Mouse (Mus musculus) spleen, postnatal 10 days (tissue): ENCODE data around the gene Jazf1.

ENCODE experiments used
- DNase-seq, 2 experiments: peaks; one replicate each; pipeline ENCODE4 v3.0.0; 2021 to 2022; ENCODE audit warnings: low spot score in 2 of 2

Gene Jazf1

DNA sequence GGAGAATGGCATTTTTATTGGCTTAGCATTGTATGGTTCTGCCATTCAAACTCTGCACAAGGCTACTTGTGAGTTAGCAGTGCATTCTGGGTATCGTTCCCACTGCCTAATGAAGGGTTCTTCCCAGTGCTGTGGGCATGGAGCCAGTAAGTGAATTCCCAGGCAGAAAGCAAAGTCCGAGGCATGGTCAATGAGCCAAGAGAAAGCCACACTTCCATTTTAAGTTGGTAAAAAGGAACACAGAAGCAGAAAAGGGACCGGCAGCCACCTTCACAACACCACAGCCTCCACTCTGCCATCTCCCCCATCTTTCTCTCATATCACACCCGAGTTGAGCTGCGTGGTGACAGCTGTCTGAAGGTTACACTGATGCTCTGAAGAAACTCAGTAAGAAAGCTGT lies 217.4 kb downstream of the Jazf1 start:
- DNase-seq: no peak

DNA sequence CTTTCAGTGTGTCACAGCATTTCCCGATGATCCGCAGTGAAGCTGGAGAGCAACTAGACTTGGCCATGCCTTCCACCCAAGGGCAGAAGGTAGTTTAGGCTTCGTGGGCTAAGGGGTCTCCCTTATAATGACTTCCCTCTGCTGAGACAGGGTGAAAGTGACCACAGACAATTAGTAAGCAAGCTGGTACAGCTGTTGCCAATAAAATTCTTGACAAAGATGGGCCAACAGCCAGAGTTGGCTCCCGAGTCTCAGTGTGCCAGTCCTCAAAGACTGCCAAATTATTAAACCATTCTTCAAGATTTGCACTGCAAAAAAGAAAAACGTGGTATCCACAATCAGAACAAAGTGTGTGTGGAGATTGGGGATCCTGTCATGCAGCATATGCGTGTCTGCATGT lies 220.2 kb downstream of the Jazf1 start:
- DNase-seq: no peak

DNA sequence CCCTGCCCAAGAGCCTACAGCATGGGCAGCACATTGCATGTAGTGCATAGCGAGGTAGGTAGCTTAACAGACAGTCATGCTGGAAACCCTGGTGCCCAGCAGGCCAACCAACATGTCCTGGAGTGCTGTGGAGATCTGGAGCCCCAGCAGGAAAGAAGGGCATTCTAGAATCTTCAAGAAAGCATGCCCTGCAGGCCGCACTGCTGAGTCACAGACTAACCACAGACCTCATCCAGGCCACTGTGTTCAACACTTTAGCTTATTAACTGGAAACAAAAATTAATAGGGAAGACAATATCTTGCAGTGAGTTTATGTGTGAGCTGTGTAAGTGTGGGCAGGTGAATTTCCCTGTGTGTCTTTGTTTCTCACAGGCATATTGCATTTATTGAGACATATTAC lies 222.1 kb downstream of the Jazf1 start:
- DNase-seq: no peak

DNA sequence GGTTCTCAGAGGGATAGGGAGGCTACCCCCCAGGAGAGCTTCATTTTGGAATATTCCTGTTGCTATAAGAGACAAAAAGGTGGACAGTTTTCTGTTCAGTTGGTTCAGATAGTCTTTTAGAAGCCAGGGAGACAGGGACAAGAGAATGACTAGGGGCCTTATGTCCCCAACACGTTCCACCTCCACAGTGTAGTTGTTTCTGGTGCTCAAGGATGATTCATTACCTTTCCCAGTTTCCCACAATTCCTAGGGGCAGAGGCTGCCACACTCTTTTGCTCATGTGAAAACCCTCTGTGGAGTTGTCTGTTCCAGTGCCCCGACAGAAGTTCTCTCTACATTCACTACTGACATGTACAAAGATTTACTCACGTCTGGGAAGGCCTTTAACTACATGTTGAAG lies 223.7 kb downstream of the Jazf1 start:
- DNase-seq: no peak

DNA sequence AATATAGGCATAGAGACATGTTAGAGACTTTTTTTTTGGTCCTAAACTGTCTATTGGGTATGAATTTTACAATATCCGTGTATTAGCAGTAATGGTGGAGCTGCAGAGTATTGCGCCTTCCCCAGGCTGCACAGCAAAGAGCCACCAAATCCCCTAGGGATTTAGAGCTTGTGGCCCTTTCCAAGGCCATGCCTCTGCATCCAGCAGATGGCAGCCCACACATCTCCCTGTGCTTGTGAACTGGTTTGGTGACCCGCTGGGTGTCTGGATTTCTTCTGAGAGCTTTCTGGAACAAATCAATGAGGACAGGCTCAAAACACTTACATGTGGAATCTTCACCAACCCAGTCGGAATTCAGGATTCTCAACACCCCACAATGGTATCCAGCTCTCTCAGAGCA lies 225.4 kb downstream of the Jazf1 start:
- peak in 1 of 2 experiments; percentile 27 for DNase-seq

DNA sequence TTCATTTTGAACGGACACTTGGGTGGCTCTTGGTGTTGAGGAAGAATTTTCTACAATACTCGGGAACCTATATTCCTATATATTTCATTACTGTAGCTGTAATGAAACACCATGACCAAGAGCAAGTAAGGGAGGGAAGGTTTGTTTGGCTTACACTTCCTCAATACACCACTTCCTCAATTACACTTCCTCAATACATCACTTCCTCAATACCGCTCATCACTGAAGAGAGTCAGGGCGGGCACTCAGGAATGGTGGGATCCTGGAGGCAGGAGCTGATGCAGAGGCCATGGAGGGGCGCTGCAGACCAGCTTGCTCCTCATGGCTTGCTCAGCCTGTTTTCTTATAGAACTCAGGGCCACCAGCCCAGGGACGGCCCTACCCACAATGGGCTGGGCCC lies 225.8 kb downstream of the Jazf1 start:
- DNase-seq: peak; percentile 26 to 39

DNA sequence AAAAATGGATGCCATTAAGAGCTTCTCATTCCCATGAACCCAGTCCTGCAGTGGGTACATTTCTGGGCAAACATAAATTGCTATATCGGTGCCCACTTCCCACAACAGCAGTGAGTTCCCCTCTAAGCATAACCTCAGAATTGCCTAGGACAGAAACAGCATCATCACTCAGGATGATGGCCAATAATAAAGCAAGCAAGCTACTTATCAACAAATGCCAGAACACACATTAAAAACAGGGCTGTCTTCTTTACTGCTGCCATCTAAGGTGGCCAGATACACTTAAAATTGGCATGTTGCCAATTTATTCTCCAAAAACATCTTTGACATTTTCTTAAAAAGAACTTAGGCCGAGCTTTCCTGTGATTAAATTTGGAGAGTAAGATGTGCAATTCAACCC lies 226.8 kb downstream of the Jazf1 start:
- no peak for DNase-seq

DNA sequence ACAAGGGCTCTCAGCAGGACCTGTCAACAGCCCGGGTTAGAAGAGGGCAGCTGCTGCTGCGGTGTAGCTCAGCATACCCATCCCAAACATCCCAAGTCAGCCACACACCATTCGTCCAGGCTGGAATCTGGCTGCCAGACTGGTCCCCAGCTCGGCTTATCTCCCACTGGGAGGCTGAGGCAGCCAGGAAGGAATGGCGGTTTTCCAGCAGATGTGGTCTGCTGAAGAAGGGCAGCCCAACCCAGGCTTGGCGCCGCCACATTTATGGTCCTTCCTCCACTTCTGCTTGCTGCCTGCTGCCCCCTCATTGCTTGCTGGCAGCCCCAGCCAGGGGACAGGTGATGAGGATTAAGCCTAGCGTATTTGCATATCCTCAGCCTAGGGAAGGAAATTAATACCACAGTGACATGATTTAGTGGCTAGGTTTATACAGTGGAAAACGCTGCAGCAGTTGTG lies 227.8 kb downstream of the Jazf1 start:
- no peak for DNase-seq

DNA sequence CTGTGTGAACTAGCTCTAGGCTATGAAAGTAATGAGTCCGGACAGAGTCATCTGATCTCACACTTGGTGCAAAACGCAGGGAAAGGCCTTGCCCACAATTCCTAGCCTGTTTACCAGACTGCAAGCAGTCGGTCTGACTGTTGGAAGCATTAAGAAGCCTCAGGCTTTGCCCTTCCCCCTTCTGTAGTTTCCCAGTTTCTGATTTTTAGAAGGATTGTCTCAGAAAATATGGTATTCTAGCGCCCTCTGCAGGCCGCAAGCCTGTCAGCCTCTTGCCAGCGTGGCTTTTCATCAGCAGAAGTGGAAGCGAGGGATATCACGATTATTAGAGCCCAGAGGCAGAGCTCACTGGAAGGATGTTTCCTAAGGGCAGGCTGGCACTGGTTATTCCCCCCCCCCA lies 229.7 kb downstream of the Jazf1 start:
- peak; percentile 54 to 80 for DNase-seq

DNA sequence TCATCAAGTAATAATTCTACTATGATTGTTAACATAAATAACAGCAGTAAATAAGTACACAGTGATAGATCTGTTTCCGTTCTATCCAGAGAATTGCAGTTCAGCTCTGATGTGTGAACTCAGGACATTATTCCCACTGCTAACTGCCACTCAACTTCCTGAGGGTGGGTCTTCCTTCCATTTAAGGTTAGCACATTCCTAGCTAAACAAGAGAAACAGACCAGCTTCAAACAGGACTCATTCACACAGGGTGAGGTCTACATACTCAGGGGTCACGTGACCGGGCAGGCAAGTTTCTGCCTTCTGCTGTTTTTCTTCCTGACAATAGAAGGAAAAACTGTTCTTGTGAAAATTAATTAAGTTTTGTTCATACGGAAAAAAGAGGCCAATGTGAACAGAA lies 230.6 kb downstream of the Jazf1 start:
- DNase-seq: no peak

DNA sequence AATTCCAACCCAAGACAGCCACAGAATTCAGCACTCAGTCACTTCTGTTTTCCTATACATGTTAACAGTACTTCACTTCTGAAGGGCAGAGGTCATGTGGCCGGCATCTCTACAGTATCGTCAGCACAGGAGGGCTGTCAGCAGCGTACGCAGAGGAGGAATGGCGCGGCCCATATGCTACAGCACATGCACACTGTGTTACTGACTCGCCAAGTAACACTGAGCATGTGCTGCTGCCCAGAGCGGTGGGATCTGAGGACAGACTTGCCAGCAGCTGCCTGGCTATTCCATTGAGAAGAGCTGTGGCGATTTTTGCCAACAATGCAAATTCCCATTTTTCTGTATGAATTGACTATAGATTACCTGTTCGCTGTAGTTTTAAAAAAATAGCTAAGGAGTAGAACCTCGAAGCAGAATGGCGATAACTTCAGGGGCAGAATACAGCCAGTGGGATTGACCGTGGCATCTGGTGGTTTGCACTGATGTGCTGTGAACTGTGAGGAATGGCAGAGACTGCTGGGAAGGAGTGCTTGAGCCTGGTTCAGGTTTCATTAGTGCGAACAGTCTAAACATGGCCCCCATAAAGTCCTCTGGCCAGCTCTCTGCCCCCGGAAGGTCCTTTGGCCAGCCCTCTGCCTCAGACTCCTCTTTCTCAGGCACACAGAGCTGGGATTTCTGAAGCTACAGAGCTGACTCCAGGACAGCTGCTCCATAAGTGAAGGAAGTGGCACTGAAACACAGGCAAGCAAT lies 232.1 kb downstream of the Jazf1 start:
- no peak for DNase-seq

DNA sequence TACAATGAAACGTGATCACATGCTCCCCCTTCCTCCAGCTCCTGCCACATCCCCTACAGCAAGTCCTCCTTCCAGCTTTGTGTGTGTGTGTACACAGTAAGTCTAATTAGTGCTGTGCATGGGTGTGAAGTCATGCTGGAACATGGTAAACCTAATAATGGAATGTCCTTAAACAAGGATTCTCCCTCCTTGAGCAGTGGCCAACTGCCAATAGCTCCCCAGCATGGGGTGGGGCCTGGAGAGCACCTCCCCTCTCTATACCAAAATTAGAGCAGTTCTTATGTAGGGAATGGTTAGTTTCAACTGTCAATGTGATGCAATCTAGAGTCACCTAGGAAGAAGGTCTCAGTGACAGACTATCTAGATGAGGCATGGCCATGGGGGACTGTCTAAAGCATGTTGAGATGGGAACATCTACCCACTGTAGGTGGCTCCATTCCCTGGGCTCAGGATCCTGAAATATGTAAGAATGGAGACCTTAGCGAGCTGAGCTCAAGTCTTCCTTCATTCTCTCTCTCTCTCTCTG lies 240.6 kb downstream of the Jazf1 start:
- DNase-seq: no peak

DNA sequence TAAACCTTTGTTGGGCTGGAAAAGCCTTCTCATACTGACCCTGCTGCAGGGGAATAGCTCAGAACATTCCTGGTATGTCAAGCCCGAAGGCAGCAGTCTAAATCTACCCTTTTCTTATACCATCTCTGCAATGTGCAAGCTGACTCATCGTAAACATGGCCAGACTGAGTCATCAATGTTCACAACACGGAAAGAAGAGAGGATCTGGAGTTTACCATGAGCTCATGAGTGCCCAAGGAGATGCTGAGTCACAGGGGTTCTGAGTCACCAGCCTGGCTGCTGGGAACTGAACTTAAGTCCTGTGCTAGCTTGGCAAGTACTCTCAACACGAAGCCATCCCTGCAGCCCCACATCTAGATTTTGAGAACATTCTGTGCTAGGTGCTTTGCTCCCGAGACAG lies 242.9 kb downstream of the Jazf1 start:
- DNase-seq: no peak

DNA sequence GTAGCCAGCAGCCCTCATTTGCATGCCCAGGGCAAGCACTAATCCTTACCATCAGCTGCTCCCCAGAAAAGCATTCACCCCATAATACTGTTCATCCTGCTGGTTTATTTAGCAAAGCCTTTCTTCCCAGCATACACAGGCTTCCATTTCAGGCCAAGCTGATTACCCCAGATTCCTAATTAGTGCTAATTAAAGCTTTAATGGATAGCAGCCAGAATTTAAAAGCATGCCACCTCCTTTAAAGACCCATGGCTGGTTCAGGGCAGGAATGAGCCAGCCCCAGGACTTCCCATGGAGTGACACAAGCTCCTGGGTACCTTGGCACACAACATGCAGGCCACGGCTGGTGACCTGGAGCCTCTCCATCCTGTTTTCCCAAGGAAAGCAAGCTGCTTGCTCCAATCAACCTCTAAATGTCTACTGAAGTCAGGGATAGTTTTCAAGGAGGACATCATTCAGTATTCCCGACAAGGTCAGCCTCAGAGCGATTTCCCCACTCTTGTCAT lies 243.4 kb downstream of the Jazf1 start:
- DNase-seq: no peak

DNA sequence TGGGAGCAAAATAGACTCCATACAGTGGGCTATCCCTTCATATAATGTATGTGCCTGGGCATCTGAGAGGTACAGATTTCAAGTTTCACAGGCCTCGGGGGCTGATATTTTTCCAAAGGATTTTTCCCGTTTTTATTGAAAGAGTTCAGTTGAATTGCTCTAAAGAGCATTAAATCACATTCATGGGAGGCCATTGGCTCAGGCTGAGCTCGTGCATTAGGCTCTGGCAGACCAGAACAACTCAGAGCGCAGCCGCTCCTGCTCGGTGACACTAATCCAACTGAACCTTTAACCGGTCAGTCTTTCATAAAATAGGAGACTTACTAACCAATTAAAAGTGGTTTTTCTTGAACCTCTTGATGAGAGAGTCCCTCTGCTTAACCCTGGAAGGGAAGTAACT lies 245.4 kb downstream of the Jazf1 start:
- DNase-seq: no peak

DNA sequence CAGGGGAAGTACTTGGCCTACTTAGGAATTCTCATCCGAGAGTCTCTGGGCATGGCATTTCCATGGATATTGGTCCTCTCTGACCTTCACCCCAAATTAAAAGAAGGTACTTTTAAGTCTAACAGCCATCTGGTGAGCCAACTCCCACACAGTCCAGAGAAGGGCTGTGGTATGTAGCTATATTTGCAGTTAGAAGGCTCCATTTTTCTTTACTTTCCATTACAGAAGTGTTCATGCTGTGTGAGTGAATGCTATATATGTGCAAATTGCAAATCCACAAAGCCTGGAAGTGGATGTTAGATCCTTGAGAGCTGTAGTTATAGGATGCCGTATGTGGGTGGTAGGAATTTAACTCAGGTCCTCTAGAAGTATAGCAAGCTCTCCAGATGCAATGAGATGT lies 245.8 kb downstream of the Jazf1 start:
- DNase-seq: no peak

DNA sequence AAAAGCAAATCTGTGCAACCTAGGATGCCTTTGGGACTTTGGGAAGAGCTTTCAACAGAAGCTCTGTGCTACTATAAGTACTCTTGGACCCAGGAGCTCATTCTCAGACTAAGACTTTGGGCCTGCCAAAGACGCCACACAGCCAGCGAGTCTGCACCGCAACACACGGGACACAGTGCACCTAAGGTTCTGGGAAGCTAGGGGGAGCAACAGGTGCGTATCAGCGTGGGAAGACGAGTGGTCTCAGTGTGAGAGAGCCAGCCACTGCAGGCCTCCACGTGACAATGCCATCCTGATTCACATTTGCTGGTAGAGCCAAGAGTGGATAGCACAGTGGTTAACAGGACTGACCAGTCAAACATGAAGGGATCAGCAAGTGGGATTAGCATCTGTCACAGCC lies 249.1 kb downstream of the Jazf1 start:
- no peak for DNase-seq

DNA sequence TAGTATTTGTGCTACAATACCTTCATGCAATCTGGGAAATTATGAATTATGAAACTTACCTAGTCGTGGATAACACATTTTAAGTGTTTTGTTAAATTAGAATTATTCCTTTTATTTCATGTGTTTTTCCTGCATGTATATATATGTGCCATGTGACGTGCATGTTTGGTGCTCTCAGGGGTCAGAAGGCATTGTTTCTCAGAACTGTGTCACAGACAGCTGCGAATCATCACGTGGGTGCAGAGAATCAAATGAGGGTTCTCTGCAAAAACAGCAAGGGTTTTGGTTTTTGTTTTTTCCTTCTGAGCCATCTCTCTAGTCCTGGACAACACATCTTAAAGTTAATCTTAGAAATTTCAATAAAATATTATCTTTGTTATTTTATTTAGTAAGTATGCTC lies 250.4 kb downstream of the Jazf1 start:
- no peak for DNase-seq

DNA sequence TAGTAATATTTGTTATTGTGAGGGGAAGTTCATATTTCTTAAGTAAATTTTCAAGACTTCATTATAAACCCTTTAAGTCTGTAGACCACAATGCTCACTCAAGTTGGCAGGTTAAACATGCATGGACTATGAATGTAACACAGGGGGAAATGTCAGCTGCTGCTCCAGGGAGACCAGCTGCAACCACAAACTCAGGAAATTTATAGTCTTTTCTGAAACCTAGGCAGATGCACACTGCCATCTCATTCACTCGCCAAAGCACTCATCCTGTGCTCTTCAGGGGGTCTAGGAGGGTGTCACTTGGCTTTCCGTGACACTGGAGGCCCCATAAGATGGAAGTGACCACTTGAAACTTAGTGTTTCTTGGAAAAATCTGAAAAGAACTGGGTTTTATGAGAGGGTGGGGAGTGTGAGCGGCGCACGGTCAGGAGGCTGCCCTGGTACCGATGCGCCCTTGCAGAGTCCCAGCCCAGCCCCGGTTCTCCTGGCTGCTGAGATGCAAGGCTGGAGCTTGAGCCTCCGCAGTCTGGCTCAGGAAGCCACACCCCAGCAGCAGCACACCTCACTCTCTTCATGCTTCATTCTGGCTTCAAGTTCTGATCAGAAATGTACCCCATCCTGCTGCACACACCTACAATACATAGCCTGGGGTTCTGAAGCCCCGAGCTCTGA lies 251.1 kb downstream of the Jazf1 start:
- DNase-seq: no peak

DNA sequence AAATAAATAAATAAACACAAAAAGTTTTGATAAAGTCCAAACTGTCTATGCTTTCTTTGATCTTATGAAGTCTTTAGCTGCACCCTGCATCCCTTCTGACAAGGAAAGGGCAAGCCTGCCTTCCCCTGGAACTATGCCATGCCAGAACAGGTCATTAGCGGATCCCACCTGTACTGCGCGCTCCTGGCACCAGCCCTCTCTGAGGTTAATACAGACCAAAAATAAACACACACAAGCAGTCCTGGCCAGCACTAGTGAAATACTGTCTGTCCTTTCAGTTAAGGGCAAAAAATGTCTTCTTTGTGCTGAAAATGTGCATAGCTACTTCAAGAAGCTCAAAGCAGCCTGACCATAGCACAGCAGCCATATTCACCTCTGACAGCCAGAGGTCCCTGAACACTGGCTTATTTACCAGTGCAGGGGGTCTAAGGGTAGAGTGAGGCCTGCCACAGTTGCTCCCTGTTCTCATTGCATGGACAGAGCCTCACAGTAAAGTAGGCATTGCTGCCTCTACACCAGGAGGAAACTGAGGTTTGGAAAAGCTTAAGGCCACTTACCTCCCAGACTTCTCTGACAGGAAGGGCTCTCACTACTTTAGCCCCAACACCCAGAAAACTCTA lies 263.1 kb downstream of the Jazf1 start:
- DNase-seq: no peak

DNA sequence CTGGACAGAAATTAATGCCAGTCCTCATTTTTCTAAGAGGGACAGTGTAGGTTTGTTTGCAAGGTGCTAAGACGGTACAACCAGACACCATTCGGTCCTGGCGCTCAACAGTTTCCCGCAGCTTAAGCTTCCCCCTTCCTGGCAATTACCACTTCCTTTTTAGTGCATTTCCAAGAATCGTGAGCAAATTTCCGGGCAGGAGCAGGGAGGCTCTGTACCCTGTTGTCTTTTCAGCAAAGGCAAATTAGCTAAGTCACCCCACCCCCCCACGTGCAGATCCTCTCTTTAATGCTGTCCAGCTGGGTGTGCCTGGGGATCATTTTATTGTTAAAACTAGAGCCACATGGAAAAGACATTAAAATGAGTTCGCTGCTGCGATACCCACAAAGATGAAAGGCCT lies 266.2 kb downstream of the Jazf1 start:
- no peak for DNase-seq

DNA sequence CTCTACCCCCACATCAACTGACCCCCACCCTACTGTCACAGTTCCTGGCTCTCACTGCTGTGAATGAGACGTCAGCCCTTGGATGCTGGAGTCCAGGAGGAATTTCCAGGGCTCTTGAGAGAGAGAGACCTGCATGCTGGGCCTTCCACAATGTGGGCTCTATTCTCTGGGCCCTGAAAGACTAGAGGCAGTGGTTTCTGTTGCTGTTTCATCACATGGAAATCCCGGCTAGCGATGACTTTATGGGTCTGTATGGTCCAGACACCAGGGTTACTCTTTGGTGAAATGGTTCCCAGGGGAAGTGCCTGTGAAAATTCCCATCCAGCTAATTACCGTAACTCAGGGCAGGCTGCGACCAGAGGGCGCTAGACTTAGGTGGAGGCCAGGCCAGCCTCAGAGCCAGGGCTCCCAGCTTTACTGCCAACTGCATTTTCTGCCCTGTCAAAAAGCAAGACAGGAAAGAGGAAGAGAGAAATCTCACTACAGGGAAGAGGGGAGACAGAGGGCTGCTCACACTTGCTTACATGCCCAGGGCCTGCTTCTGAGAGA lies 271.1 kb downstream of the Jazf1 start:
- DNase-seq: no peak
